In genomic region chr4:58050276-58050675, GRCm38 (mm10) we compare ENCODE assay signal across 25 mouse cellular contexts. TPM values are rescaled to one million over a fixed set of nuclear protein-coding genes. Genes with fewer than 3 reads are reported as not detected.
"Had no signal": no experiment of that assay in that cellular context is flagged by ENCODE, and none has a peak within 500 bp of the region (broad histone marks: within the 10 kb centered on the region; RNA-seq: fewer than 3 reads in every experiment).

No protein-coding gene starts in this region.

- H3K36me3 ChIP-seq: limb, embryonic 15.5 days; liver, embryonic 12.5 days; neural tube, embryonic 12.5 days had no signal

- H3K9me3 ChIP-seq: limb, embryonic 15.5 days; liver, embryonic 12.5 days; neural tube, embryonic 12.5 days had no signal

- H3K9ac ChIP-seq: limb, embryonic 15.5 days; liver, embryonic 12.5 days; lung, embryonic 14.5 days; neural tube, embryonic 12.5 days had no signal

- DNase-seq: kidney, adult 8-10 months; kidney, postnatal 25 days; layer of hippocampus, adult 9-11 months; layer of hippocampus, postnatal 36 days; lung, embryonic 14.5 days; lung, postnatal 10 days; right cerebral cortex, postnatal 4 days; spleen, adult 18-20 months; thymus, adult 18-20 months; thymus, postnatal 14 days had no signal

- H3K27me3 ChIP-seq: limb, embryonic 15.5 days; liver, embryonic 12.5 days; neural tube, embryonic 12.5 days had no signal

- H3K4me3 ChIP-seq: limb, embryonic 15.5 days; liver, embryonic 12.5 days; neural tube, embryonic 12.5 days had no signal

- H3K4me1 ChIP-seq: liver, embryonic 12.5 days; neural tube, embryonic 12.5 days had no signal

- H3K27ac ChIP-seq: limb, embryonic 15.5 days; liver, embryonic 12.5 days; macrophage; neural tube, embryonic 12.5 days had no signal

- ATAC-seq: liver, embryonic 12.5 days had no signal

- H3K4me2 ChIP-seq: limb, embryonic 15.5 days; liver, embryonic 12.5 days; lung, embryonic 14.5 days; neural tube, embryonic 12.5 days had no signal

RNA-seq across cellular contexts. Expression of gene Txndc8, which starts 41.4 kb away (rescaled TPM):
- total RNA-seq: layer of hippocampus, adult 18-20 months; layer of hippocampus, postnatal 36 days; left cerebral cortex, adult 8-10 months; left cerebral cortex, postnatal 25 days; megakaryocyte-erythroid progenitor cell, adult 5-6 weeks; monocyte, adult 5-6 weeks; neutrophil, adult 5-6 weeks had no signal
- polyA plus RNA-seq: intestine, embryonic 14.5 days; kidney, embryonic 16.5 days; limb, embryonic 11.5 days; limb, embryonic 15.5 days; liver, embryonic 12.5 days; liver, embryonic 16.5 days; lung, embryonic 14.5 days; macrophage; neural tube, embryonic 12.5 days; stomach, embryonic 14.5 days had no signal
